Mouse (Mus musculus) ES-E14 (cell line): ENCODE results near the gene Cd37.

ENCODE experiments used
- CHD2 ChIP-seq: IDR thresholded peaks from 2 replicates; pipeline ENCODE4 v1.6.1; 2014; ENCODE audit warnings: mild to moderate bottlenecking, low read depth, low read length, inconsistent platforms
- MAFK ChIP-seq: IDR thresholded peaks from 2 replicates; pipeline ENCODE4 v1.6.1; 2014; ENCODE audit warnings: mild to moderate bottlenecking, low read depth, low read length, inconsistent platforms; ENCODE audit not compliant: insufficient read depth
- ZC3H11A ChIP-seq: IDR thresholded peaks from 2 replicates; pipeline ENCODE4 v1.6.1; 2012; ENCODE audit warnings: low read depth, mild to moderate bottlenecking, inconsistent platforms, low read length, borderline replicate concordance
- ZNF384 ChIP-seq: IDR thresholded peaks from 2 replicates; pipeline ENCODE4 v1.6.1; 2012; ENCODE audit warnings: low read depth, low read length, inconsistent platforms

DNA sequence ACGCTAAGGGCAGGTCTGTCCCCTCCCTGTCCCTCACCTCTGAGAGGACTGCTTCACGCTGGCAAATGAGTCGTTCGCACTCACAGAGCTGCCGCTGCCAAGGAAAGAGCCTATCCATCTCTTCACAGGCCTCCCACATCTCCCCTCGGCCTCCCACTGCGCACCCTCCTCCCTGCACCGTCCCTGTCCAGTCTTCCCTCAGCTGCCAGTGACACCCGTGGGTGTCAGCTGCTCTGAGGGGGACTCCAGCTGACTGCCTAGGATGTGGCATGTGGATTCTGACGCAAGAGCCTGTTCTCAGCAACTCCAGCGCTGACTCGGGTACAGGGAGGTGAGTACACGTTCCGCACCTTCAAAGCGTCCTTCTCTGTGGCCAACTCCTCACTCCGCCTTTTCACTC, 49.3 kb downstream of the Cd37 start:
- no peak for TF ChIP-seq CHD2
- no peak for TF ChIP-seq ZC3H11A
- TF ChIP-seq MAFK = no peak
- TF ChIP-seq ZNF384 = no peak
